Mouse (Mus musculus): ENCODE measurements around the gene Gabbr2.

The Gabbr2 gene

DNA sequence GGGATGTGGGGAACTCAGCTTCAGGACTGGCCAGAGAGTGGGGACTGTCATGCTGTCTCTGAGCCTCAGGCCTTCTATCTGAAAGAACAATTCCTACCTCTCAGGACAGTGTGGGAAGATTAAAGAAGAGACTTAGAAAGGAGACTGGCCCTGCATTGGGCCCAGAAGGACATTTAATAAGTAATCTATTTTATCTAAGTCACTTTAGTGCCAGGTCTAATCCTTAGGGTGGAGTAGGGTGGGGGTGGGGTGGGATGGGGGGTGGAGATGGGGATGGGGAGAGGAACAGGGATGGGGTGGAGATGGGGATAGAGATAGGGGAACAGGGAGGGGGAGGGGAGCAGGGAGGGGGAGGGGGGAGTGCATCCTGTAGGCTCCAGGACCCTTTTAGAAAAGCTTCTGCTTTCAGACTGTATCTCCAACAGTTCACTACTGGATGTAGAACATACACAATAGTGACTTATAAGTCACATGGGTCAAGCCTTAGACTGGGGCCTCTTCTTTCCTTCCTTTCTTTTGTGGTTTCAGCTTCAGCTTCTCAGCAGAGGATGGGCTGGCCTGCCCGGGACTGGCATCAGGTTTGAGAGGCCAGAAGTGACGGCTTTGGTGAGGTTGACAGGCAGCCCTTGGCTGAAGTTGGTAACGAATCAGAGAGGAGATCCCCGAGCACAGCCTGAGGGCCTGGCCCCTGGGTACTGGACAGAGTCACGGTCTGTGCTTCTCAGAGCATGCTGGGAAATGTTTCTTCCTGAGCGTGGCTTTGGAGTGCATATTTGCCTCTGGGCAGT is 237.1 kb downstream of the Gabbr2 start:
- no peak for DNase-seq

GRCm38 (mm10) chr4:46752306-46752705 is 239.4 kb downstream of the Gabbr2 start:
- no peak for DNase-seq

DNA sequence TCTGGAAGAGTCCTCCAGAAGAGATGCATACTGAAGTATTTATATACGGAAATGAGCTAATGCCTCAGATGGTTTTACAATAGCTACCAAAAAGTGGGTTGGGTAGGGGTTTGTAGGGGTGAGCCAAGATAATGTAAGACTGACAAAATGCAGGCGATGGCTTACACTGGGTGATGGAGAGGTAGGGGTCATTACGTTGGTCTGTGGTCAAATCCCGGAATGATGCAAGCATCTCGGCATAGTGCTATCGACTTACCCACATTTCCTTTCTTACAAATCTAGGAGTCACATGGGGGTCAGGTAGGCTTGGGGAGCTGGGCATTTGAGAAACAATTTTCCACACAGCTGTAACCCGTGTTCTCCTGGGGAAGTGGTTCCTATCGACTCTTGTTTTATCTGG is 242.7 kb downstream of the Gabbr2 start:
- DNase-seq = no peak

DNA sequence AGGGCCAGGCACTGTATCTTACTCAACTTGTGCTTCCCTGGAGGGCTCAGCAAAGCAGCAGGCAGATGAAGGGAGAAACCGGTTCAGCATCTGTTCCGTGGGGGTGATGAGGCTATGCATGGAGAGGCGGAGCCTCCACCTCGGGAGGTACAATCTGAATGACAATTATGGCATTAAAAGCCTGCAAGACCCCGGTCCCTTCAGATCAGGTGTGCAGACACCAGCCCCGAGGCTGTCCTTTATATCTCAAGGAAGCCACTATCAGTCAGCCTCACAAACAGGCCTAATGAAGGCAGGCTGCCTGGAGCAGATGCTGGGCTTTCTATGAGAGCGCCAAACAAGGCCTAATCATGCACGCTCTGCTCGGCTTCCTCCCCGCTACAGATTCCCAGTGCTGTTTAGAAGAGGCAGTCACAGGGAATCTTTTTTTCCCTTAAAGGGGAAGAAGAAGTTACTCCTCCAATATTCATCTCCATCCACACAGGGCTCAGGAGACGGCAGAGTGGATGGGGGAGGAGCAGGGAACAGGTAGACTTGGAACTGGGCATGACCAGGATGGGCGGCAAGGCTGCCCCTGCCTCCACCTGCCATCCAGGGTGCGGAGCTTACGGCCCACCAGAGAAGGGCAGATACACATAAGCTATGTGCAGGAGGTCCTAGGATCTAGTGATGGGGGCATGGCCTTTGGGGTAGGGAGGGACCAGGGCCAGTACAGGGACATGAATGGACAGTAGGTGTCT is 244.5 kb downstream of the Gabbr2 start:
- DNase-seq = no peak

- DNase-seq = no peak
Measured at GRCm38 (mm10) chr4:46745536-46745935, 246.1 kb downstream of the Gabbr2 start.

- DNase-seq = no peak
Measured at GRCm38 (mm10) chr4:46744583-46745155, 247.0 kb downstream of the Gabbr2 start.

- DNase-seq = no peak
Measured at GRCm38 (mm10) chr4:46742601-46743000, 249.1 kb downstream of the Gabbr2 start.

GRCm38 (mm10) chr4:46736910-46737511 is 254.7 kb downstream of the Gabbr2 start:
- DNase-seq = no peak

DNA sequence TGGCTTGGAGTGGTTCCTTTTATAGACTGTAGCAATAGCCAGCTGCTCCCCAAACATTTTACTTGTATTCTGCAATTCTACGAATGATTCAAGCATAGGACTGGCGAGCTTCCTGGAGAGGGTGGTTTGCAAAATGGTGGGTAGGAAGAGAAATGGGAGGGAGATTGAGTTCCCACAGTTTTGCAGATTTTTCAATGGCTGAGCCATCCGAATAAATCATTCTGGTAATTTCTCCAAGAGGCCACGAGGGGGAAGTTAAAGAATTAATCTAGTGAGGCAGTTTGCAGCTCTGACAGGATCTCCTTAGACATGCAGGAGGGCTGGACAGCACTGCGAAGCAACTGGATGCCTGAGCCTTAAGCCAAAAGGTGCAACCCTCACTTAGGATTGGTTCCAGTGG is 256.8 kb downstream of the Gabbr2 start:
- no peak for DNase-seq

- peak; percentile 10 to 14 for DNase-seq
Measured at GRCm38 (mm10) chr4:46731590-46731989, 260.1 kb downstream of the Gabbr2 start.

DNA sequence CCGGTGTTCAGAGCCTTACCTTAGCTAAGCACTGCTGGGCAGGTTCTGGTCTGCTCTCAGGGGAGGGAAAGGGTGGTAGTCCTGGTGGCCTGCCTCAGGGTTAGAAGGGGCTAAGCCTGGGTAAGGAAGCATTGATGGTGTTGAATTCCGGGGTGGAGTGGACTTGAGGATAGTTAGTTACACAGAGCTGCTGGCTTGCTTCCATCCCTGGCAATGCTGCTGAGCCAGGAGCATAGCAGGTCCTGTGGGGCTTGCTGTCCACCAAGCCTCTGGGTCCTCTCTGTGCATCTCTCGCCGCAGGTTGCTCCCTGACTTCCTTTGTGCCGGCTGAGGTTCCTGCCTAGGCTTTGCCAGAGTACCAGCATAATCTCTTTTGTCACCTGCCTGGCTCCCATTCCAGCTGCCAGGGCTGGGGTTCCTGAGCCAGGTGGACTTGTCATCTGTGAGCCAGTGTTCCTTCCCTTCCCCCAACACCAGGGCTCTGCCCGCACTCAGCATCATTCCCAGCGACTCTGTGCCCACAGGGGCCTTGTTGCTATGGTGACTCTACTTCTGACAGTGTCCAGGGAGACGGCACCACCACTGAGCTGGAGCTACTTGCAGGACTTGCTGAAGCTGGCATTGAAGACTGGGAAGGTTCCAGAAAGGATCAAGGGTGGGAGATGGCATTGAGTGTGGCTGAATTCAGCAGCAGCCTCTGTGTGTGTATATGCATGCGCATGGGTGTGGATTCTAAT is 262.2 kb downstream of the Gabbr2 start:
- DNase-seq = no peak

DNA sequence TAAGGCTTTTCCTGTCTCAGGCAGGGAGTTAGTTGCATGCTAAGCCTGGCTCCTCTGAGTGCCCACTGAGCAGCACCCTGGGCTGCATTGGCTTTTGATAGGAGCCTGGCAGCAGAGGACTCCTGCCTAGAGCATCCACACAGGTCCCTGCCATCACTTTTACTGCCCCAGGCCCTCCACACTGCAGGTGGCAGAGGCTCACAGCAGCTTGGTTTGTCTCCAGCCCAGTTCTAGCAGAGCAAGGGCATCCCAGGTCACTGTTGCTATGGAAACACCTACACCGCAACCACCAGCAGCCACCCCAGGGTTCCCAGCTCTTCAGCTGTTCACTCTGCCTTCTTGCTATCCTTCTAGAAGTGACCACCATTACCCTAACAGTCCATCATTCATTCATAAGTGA is 263.4 kb downstream of the Gabbr2 start:
- no peak for DNase-seq

DNA sequence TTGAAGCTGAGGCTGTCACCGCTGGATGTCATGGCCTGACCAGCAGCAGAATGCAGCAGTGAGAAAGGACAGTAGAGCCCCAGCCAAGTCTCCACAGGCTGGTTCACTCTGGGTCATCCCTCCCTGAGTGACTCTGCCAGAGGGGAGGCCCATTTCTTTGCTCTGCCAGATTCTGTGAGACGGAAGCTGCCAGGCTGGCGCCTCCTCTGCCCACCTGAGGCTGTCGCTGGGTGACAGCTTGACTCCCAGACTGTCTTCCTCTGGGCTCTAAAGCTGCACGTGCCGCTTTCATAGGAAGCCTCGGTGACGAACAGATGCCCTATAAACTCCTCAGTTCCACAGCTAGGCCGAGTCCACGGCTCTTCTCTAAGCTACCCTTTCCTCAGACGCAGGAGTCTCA is 264.5 kb downstream of the Gabbr2 start:
- no peak for DNase-seq

- no peak for DNase-seq
Measured at GRCm38 (mm10) chr4:46720821-46721557, 270.7 kb downstream of the Gabbr2 start.

DNA sequence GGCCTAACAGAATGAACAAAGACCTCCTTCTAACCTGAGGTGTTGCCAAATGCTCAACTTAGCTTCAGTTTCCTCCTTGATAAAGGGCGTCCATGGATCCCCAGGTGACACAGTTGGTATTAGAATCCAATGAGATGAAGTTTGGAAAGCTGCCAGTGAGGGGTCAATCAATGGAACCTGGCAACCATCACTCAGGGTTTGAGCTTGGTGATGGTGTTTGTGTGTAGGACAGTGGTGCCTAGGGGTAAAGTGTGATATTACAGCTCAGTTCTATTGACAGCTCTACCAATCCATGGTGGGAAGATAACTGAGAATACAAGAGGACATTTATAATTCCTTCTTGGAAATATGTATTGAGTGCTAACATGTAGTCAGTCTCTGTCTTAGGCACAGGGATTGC is 271.6 kb downstream of the Gabbr2 start:
- no peak for DNase-seq

DNA sequence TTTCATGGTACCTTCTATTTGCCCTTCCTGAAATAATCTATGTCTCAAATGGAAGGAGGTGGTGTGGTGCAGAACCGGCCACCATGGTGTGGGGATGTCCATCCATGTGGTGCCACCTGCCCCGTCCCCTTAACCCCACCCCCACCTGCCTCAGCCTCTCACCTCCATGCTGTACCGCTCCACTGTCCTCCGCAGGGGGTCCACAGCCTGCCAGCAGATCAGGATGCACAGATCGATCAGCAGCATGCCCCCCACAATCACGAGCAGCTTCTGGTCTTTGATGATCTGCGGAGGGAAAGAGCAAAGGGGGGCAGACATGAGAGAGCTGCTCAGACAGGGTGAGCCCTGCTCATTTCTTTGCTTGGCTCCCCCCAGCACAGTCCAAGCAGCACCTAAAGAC is 273.0 kb downstream of the Gabbr2 start:
- no peak for DNase-seq

DNA sequence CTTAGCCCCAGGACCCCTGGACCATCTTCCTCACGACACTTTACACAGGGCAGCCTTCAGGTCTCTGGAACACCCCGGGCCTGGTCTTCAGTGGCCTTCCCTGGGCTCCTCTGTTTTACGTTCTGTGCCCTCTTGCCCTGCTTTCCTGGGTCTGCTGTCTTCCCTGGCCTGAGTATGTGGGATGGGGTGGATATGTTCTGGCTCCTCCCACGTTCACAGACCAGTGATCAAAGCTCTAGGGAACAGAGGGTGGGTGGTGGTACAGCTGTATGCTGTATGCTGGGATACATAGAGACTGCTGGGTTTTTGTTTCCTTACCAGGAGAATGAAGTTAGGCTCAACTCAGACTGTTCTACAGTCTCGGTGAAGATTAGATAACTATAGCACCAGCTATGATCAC is 274.5 kb downstream of the Gabbr2 start:
- no peak for DNase-seq

- no peak for DNase-seq
Measured at GRCm38 (mm10) chr4:46716361-46716760, 275.3 kb downstream of the Gabbr2 start.

DNA sequence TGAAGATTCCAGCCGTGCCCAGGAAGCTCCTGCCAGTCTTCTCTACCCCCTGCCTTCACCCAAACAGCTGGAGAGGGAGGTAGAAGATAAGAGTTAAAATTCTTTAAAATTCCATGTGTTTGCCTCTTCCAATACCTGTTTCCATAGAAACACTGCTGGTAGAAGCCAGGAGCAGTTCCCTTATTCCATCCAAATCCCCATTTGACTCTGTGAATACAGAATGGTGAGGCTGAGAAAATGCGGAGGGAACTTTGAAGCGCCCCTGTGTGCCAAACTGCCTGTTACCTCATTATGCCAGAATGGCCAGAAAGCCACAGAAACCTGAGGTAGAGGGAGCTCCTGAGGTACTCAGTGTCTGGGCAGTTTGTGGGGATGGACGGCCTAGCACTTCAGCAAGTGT is 281.1 kb downstream of the Gabbr2 start:
- DNase-seq = no peak

DNA sequence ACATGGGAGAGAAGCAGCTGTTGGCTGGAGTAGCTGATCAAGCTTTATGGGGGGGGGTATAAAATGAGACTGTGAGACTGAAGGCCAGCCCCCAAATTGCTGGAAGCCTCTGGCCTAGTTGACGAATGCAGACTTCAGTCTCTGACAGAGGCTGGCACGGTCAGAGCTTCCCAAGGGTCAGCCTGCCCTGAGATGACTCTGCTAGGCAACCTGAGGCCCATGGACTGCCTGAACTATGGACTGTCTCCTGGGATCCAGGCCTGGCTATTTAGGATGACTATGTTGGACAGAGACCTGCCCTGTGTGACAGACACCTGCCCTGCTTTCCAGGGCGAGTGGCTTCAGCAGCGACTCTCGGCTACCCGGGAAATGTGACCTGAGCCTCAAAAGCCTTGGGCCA is 281.7 kb downstream of the Gabbr2 start:
- peak in 1 of 2 experiments; percentile 24 for DNase-seq

GRCm38 (mm10) chr4:46709492-46709891 is 282.2 kb downstream of the Gabbr2 start:
- no peak for DNase-seq

- peak in 1 of 2 experiments; percentile 14 for DNase-seq
Measured at GRCm38 (mm10) chr4:46705739-46706138, 285.9 kb downstream of the Gabbr2 start.
